In genomic region chr2:154459851-154460250, GRCm38 (mm10) we compare ENCODE assay signal across 9 mouse cellular contexts. TPM values are rescaled to one million over a fixed set of nuclear protein-coding genes. Genes with fewer than 3 reads are reported as not detected.
DNase-seq lines count a peak whose midpoint lies in the region; ATAC-seq and TF ChIP-seq lines count a peak whose summit lies in the region.
"Had no signal": no experiment of that assay in that cellular context is flagged by ENCODE, and none has a peak within 500 bp of the region (broad histone marks: within the 10 kb centered on the region; RNA-seq: fewer than 3 reads in every experiment).

No protein-coding gene starts in this region.

- WGBS in embryonic facial prominence, embryonic 14.5 days: 10% methylated on average over 4 of the region's 4 CpGs
- WGBS in heart, embryonic 15.5 days: 12% methylated on average over 4 of the region's 4 CpGs
- WGBS in kidney, embryonic 16.5 days: 28% methylated on average over 4 of the region's 4 CpGs
- 17% methylated on average over 4 of the region's 4 CpGs for WGBS in lung, postnatal 0 days
- 30% methylated on average over 4 of the region's 4 CpGs for WGBS in stomach, embryonic 15.5 days

- H3K4me3 ChIP-seq in embryonic facial prominence, embryonic 14.5 days (ENCODE audit: low read depth, low read length): no peak overlapping the region
- H3K4me3 ChIP-seq in heart, embryonic 15.5 days: no peak overlapping the region
- no peak overlapping the region for H3K4me3 ChIP-seq in kidney, embryonic 16.5 days (ENCODE audit: low read length)
- H3K4me3 ChIP-seq in lung, postnatal 0 days (ENCODE audit: low read depth, low read length): no peak overlapping the region
- H3K4me3 ChIP-seq in stomach, embryonic 15.5 days (replicated peaks): no peak overlapping the region
- H3K4me3 ChIP-seq: liver, embryonic 13.5 days had no signal

- H3K36me3 ChIP-seq in embryonic facial prominence, embryonic 14.5 days (ENCODE audit: control insufficient read depth, insufficient read depth, low read length): no peaks in the 10 kb centered on the region
- H3K36me3 ChIP-seq in heart, embryonic 15.5 days: no peaks in the 10 kb centered on the region
- H3K36me3 ChIP-seq in kidney, embryonic 16.5 days (ENCODE audit: insufficient read depth, low read length): no peaks in the 10 kb centered on the region
- no peaks in the 10 kb centered on the region for H3K36me3 ChIP-seq in lung, postnatal 0 days (ENCODE audit: insufficient read depth, low read length)
- H3K36me3 ChIP-seq in stomach, embryonic 15.5 days: no peaks in the 10 kb centered on the region
- H3K36me3 ChIP-seq: liver, embryonic 13.5 days had no signal

- peak; percentile 29 for DNase-seq in 3134 (ENCODE audit: extremely low read depth, insufficient read length, low spot score)
- peak; percentile 38 for DNase-seq in adrenal gland, adult 8-10 months
- DNase-seq in embryonic facial prominence, embryonic 14.5 days (ENCODE audit: low spot score): peak; percentile 85
- peak; percentile 64 for DNase-seq in lung, postnatal 0 days (ENCODE audit: low spot score)
- DNase-seq: liver, embryonic 13.5 days had no signal

- TF ChIP-seq EP300 in lung, postnatal 0 days (IDR thresholded peaks at IDR 0.05): 0 out of 2 replicates have a peak, but pooled peaks have one; percentile 6

- H3K27me3 ChIP-seq in embryonic facial prominence, embryonic 14.5 days (replicated peaks; ENCODE audit: control insufficient read depth, insufficient read depth, low read length): no peaks in the 10 kb centered on the region
- no peaks in the 10 kb centered on the region for H3K27me3 ChIP-seq in heart, embryonic 15.5 days
- no peaks in the 10 kb centered on the region for H3K27me3 ChIP-seq in kidney, embryonic 16.5 days (ENCODE audit: insufficient read depth, low read length)
- H3K27me3 ChIP-seq in lung, postnatal 0 days (replicated peaks; ENCODE audit: insufficient read depth, low read length): no peaks in the 10 kb centered on the region
- H3K27me3 ChIP-seq in stomach, embryonic 15.5 days (replicated peaks): no peaks in the 10 kb centered on the region
- H3K27me3 ChIP-seq: liver, embryonic 13.5 days had no signal

- no peak overlapping the region for H3K9ac ChIP-seq in embryonic facial prominence, embryonic 14.5 days (ENCODE audit: low read depth, low read length)
- no peak overlapping the region for H3K9ac ChIP-seq in heart, embryonic 15.5 days
- no peak overlapping the region for H3K9ac ChIP-seq in kidney, embryonic 16.5 days (replicated peaks; ENCODE audit: low read length)
- H3K9ac ChIP-seq in lung, postnatal 0 days (replicated peaks; ENCODE audit: low read depth): no peak overlapping the region
- H3K9ac ChIP-seq in stomach, embryonic 15.5 days: no peak overlapping the region
- H3K9ac ChIP-seq: liver, embryonic 13.5 days had no signal

- no peak for TF ChIP-seq CTCF in lung, postnatal 0 days (IDR thresholded peaks at IDR 0.05)

- H3K4me1 ChIP-seq in embryonic facial prominence, embryonic 14.5 days (ENCODE audit: control insufficient read depth, insufficient read depth, low read length): peaks cover 22% of the 10 kb centered on the region
- peaks cover 52% of the 10 kb centered on the region for H3K4me1 ChIP-seq in heart, embryonic 15.5 days (replicated peaks)
- H3K4me1 ChIP-seq in kidney, embryonic 16.5 days (ENCODE audit: insufficient read depth, low read length): peaks cover 28% of the 10 kb centered on the region
- no peaks in the 10 kb centered on the region for H3K4me1 ChIP-seq in lung, postnatal 0 days (ENCODE audit: insufficient read depth, low read depth, low read length)
- peaks cover 10% of the 10 kb centered on the region; the same call in 1 of the 2 replicates for H3K4me1 ChIP-seq in stomach, embryonic 15.5 days

- H3K9me3 ChIP-seq in embryonic facial prominence, embryonic 14.5 days (ENCODE audit: control insufficient read depth, low read length): no peaks in the 10 kb centered on the region
- H3K9me3 ChIP-seq in heart, embryonic 15.5 days (replicated peaks): no peaks in the 10 kb centered on the region
- H3K9me3 ChIP-seq in kidney, embryonic 16.5 days (ENCODE audit: low read length): no peaks in the 10 kb centered on the region
- no peaks in the 10 kb centered on the region for H3K9me3 ChIP-seq in lung, postnatal 0 days (ENCODE audit: low read length)
- no peaks in the 10 kb centered on the region for H3K9me3 ChIP-seq in stomach, embryonic 15.5 days
- H3K9me3 ChIP-seq: liver, embryonic 13.5 days had no signal

- H3K27ac ChIP-seq in embryonic facial prominence, embryonic 14.5 days (replicated peaks; ENCODE audit: low read depth, low read length): peak overlapping the region; percentile 39; the same call in 1 of the 2 replicates
- H3K27ac ChIP-seq in heart, embryonic 15.5 days: peak overlapping the region; percentile 56; the same call in 1 of the 2 replicates
- H3K27ac ChIP-seq in kidney, embryonic 16.5 days (ENCODE audit: low read length): no peak overlapping the region
- no peak overlapping the region for H3K27ac ChIP-seq in lung, postnatal 0 days (ENCODE audit: low read length)
- H3K27ac ChIP-seq in stomach, embryonic 15.5 days: peak overlapping the region; percentile 26; the same call in 1 of the 2 replicates
- H3K27ac ChIP-seq: liver, embryonic 13.5 days had no signal

- no peak overlapping the region for H3K4me2 ChIP-seq in embryonic facial prominence, embryonic 14.5 days (ENCODE audit: low read depth, low read length)
- no peak overlapping the region for H3K4me2 ChIP-seq in heart, embryonic 15.5 days
- H3K4me2 ChIP-seq in kidney, embryonic 16.5 days (replicated peaks; ENCODE audit: low read depth, low read length): no peak overlapping the region; the same call in 1 of the 2 replicates
- no peak overlapping the region for H3K4me2 ChIP-seq in lung, postnatal 0 days (replicated peaks; ENCODE audit: low read depth, low read length)
- peak overlapping the region; percentile 13; the same call in 1 of the 2 replicates for H3K4me2 ChIP-seq in stomach, embryonic 15.5 days
- H3K4me2 ChIP-seq: liver, embryonic 13.5 days had no signal

- peak; percentile 67 for ATAC-seq in embryonic facial prominence, embryonic 14.5 days (ENCODE audit: low read depth)
- ATAC-seq in heart, embryonic 15.5 days (replicated peaks; ENCODE audit: insufficient number of reproducible peaks, insufficient read depth, low FRiP score, low read depth): peak; percentile 61; the same call in 1 of the 2 replicates
- peak; percentile 37; the same call in 1 of the 2 replicates for ATAC-seq in kidney, embryonic 16.5 days (ENCODE audit: low FRiP score, low TSS enrichment)
- ATAC-seq in lung, postnatal 0 days: peak; percentile 44
- peak; percentile 83 for ATAC-seq in stomach, embryonic 15.5 days (ENCODE audit: insufficient read depth, low FRiP score, low read depth)
- no peak for ATAC-seq in monocyte, adult 5-6 weeks (replicated peaks; ENCODE audit: insufficient number of reproducible peaks, low FRiP score, low TSS enrichment, poor library complexity, severe bottlenecking)

RNA-seq across cellular contexts. Expression of gene Cbfa2t2, which starts 23.6 kb away (rescaled TPM):
- 10 to 100 TPM; 34.0 to 55.4 (median 43.4) TPM for total RNA-seq in adrenal gland, adult 8-10 months (2022)
- 31.3 and 31.5 TPM in 2 replicates for polyA plus RNA-seq in embryonic facial prominence, embryonic 14.5 days (2014; fragmentation: Nextera tagmentation; extraction: Ambion mirVana)
- polyA plus RNA-seq in heart, embryonic 15.5 days (2015; fragmentation: Nextera tagmentation; extraction: Ambion mirVana): 25.9 and 31.0 TPM in 2 replicates
- 44.2 and 48.3 TPM in 2 replicates for polyA plus RNA-seq in kidney, embryonic 16.5 days (2015; fragmentation: Nextera tagmentation; extraction: Ambion mirVana)
- 14.6 and 16.6 TPM in 2 replicates for polyA plus RNA-seq in lung, postnatal 0 days (2015; fragmentation: Nextera tagmentation; extraction: Ambion mirVana)
- polyA plus RNA-seq in stomach, embryonic 15.5 days (2015; fragmentation: Nextera tagmentation; extraction: Ambion mirVana): 32.1 and 34.7 TPM in 2 replicates
- 9.8 to 18.5 TPM (median 11.9 TPM) in 3 replicates for total RNA-seq in monocyte, adult 5-6 weeks (2017)

RNA-seq across cellular contexts. Expression of gene Snta1, which starts 52.0 kb away (rescaled TPM):
- total RNA-seq in adrenal gland, adult 8-10 months (2022): 10 to 100 TPM; 21.3 to 37.6 (median 31.5) TPM
- polyA plus RNA-seq in embryonic facial prominence, embryonic 14.5 days (2014; fragmentation: Nextera tagmentation; extraction: Ambion mirVana): 8.6 and 10.4 TPM in 2 replicates
- polyA plus RNA-seq in heart, embryonic 15.5 days (2015; fragmentation: Nextera tagmentation; extraction: Ambion mirVana): 53.2 and 54.3 TPM in 2 replicates
- 9.5 and 12.2 TPM in 2 replicates for polyA plus RNA-seq in kidney, embryonic 16.5 days (2015; fragmentation: Nextera tagmentation; extraction: Ambion mirVana)
- 7.7 and 8.0 TPM in 2 replicates for polyA plus RNA-seq in lung, postnatal 0 days (2015; fragmentation: Nextera tagmentation; extraction: Ambion mirVana)
- 7.3 and 7.5 TPM in 2 replicates for polyA plus RNA-seq in stomach, embryonic 15.5 days (2015; fragmentation: Nextera tagmentation; extraction: Ambion mirVana)
- total RNA-seq in monocyte, adult 5-6 weeks (2017): 4.8 to 10.8 TPM (median 4.9 TPM) in 3 replicates

Comparison
In these comparisons a context has a peak if more than half of its experiments do, and no peak if none do; other contexts are left out.
1. DNase-seq: peak in every context shown above with its lines; median percentile 85 in embryonic facial prominence, embryonic 14.5 days; 64 in lung, postnatal 0 days; 38 in adrenal gland, adult 8-10 months; 29 in 3134.
2. H3K27ac ChIP-seq: peak in embryonic facial prominence, embryonic 14.5 days (single experiment), heart, embryonic 15.5 days (single experiment) and stomach, embryonic 15.5 days (single experiment); none in kidney, embryonic 16.5 days (single experiment) and lung, postnatal 0 days (single experiment).